Mouse (Mus musculus) retina, postnatal 7 days (tissue): ENCODE results near the gene Fitm2.
A peak's percentile ranks its signal among the peaks of the same experiment; 100 is the strongest.
"Not testable (repeated sequence)": the region's sequence is repeated elsewhere in the genome, so short reads cannot be mapped to it uniquely, and the experiment has no call there.

Experiments
- DNase-seq: peaks from one replicate; pipeline ENCODE4 v3.0.0-alpha.2; 2012; ENCODE audit warnings: low read depth, low spot score

Gene Fitm2

GRCm38 (mm10) chr2:163463251-163463769 is 9.1 kb downstream of the Fitm2 start:
- no peak for DNase-seq

- no peak for DNase-seq
Measured at GRCm38 (mm10) chr2:163462801-163463200, 9.6 kb downstream of the Fitm2 start.

GRCm38 (mm10) chr2:163462386-163462785 is 10.0 kb downstream of the Fitm2 start:
- DNase-seq: no peak

GRCm38 (mm10) chr2:163461307-163461706 is 11.1 kb downstream of the Fitm2 start:
- DNase-seq: not testable (repeated sequence)

- DNase-seq: no peak
Measured at GRCm38 (mm10) chr2:163460622-163461021, 11.8 kb downstream of the Fitm2 start.

- DNase-seq: no peak
Measured at GRCm38 (mm10) chr2:163459380-163459779, 13.0 kb downstream of the Fitm2 start.

GRCm38 (mm10) chr2:163458539-163459265 is 13.7 kb downstream of the Fitm2 start:
- DNase-seq: no peak

GRCm38 (mm10) chr2:163453378-163453777 is 19.1 kb downstream of the Fitm2 start:
- no peak for DNase-seq

- no peak for DNase-seq
Measured at GRCm38 (mm10) chr2:163452738-163453137, 19.7 kb downstream of the Fitm2 start.

GRCm38 (mm10) chr2:163450668-163451295 is 21.6 kb downstream of the Fitm2 start:
- no peak for DNase-seq

GRCm38 (mm10) chr2:163449276-163449675 is 23.2 kb downstream of the Fitm2 start:
- DNase-seq: no peak

GRCm38 (mm10) chr2:163447375-163447774 is 25.1 kb downstream of the Fitm2 start:
- no peak for DNase-seq

GRCm38 (mm10) chr2:163444017-163444416 is 28.4 kb downstream of the Fitm2 start:
- no peak for DNase-seq

- DNase-seq: no peak
Measured at GRCm38 (mm10) chr2:163443543-163443942, 28.9 kb downstream of the Fitm2 start.

- no peak for DNase-seq
Measured at GRCm38 (mm10) chr2:163439488-163439887, 32.9 kb downstream of the Fitm2 start.

GRCm38 (mm10) chr2:163438619-163439451 is 33.6 kb downstream of the Fitm2 start:
- DNase-seq: no peak

GRCm38 (mm10) chr2:163438246-163438618 is 34.2 kb downstream of the Fitm2 start, which contains the start of gene Gdap1l1:
Gdap1l1 (plus strand) TSS chr2:163438476.
- peak; percentile 63 for DNase-seq

- DNase-seq: no peak
Measured at GRCm38 (mm10) chr2:163437800-163438199, 34.6 kb downstream of the Fitm2 start.

GRCm38 (mm10) chr2:163433971-163434370 is 38.5 kb downstream of the Fitm2 start:
- DNase-seq: no peak

GRCm38 (mm10) chr2:163431289-163431688 is 41.1 kb downstream of the Fitm2 start:
- DNase-seq: no peak

- no peak for DNase-seq
Measured at GRCm38 (mm10) chr2:163428346-163429011, 44.0 kb downstream of the Fitm2 start.
